Mouse (Mus musculus) frontal cortex, adult (tissue): Measurements from ENCODE around the gene Hist1h4i.
A peak's percentile ranks its signal among the peaks of the same experiment; 100 is the strongest.

ENCODE experiments used
- ATAC-seq: cut with Nextera tagmentation; 2 replicates; pipeline ENCODE4 v1.9.2; 2017; ENCODE audit warnings: mild to moderate bottlenecking, moderate library complexity, mixed read lengths; ENCODE audit not compliant: low TSS enrichment

The Hist1h4i gene

GRCm38 (mm10) chr13:22036986-22037385, 4.2 kb downstream of the Hist1h4i start:
- ATAC-seq: no peak

GRCm38 (mm10) chr13:22036149-22036956, 4.8 kb downstream of the Hist1h4i start:
- ATAC-seq: no peak

GRCm38 (mm10) chr13:22035267-22036148, 5.7 kb downstream of the Hist1h4i start, which contains the start of the genes Hist1h2ah and Hist1h2bk:
Hist1h2ah (minus strand) TSS chr13:22035568.
Hist1h2bk (plus strand) TSS chr13:22035870.
- peak; percentile 100 for ATAC-seq

GRCm38 (mm10) chr13:22034443-22035266, 6.5 kb downstream of the Hist1h4i start:
- ATAC-seq: no peak

GRCm38 (mm10) chr13:22033741-22034442, 7.3 kb downstream of the Hist1h4i start:
- no peak for ATAC-seq

- no peak for ATAC-seq
These were observed 10.7 kb downstream of the Hist1h4i start for GRCm38 (mm10) chr13:22030493-22030892.

- ATAC-seq: no peak
These were observed 11.2 kb downstream of the Hist1h4i start for GRCm38 (mm10) chr13:22029928-22030327.

- ATAC-seq: peak; percentile 82
These were observed 12.3 kb downstream of the Hist1h4i start for GRCm38 (mm10) chr13:22028673-22029460.

- ATAC-seq: peak; percentile 68
These were observed 14.8 kb downstream of the Hist1h4i start for GRCm38 (mm10) chr13:22026058-22027031.

GRCm38 (mm10) chr13:22022241-22022640, 18.9 kb downstream of the Hist1h4i start:
- peak; percentile 75 for ATAC-seq

- no peak for ATAC-seq
These were observed 19.6 kb downstream of the Hist1h4i start for GRCm38 (mm10) chr13:22021581-22021980.

- ATAC-seq: no peak
These were observed 20.2 kb downstream of the Hist1h4i start for GRCm38 (mm10) chr13:22020901-22021339.

- no peak for ATAC-seq
These were observed 21.0 kb downstream of the Hist1h4i start for GRCm38 (mm10) chr13:22019934-22020835.

- ATAC-seq: peak; percentile 84
These were observed 25.4 kb downstream of the Hist1h4i start for GRCm38 (mm10) chr13:22015479-22016450.

GRCm38 (mm10) chr13:22014411-22014845, 26.7 kb downstream of the Hist1h4i start:
- no peak for ATAC-seq

- no peak for ATAC-seq
These were observed 27.4 kb downstream of the Hist1h4i start for GRCm38 (mm10) chr13:22013716-22014115.

- no peak for ATAC-seq
These were observed 31.5 kb downstream of the Hist1h4i start, which contains the start of gene Prss16 for GRCm38 (mm10) chr13:22009642-22010041. Prss16 (minus strand) TSS chr13:22009742.
